Mouse (Mus musculus) CD4-positive naive resting alpha-beta T cell, adult 57 days (primary cell): ENCODE measurements around the gene Cyp4a31. TPM values are rescaled to one million over a fixed set of nuclear protein-coding genes. Genes with fewer than 3 reads are reported as not detected.

Experiments
- total RNA-seq: library from RNA; stranded (reverse); gene quantifications from one replicate; pipeline ENCODE4 v1.2.4, GENCODE M21; 2023

The Cyp4a31 gene
- total RNA-seq = not detected

DNA sequence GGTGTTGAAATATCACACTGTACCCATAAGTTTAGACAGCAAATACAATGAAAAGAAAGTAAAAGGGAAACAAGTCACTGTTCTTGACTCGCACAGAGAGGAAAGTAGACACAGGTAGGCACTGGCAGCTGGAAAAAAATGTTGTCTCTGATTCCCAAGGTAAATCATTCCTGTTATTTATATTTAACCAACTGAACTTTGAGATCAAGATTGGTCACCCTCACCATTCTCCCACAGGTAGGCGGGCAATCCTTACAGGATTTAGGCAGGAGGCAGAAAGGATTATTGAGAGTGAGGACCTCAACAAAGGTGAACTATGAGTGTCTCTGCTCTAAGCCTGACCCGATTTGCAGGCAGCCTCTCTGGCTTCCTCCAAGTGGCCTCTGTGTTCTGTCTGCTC, at the start of gene Cyp4a31:
Gene Cyp4a31 (plus strand): TSS at position 249 of the 400 bp plus-strand sequence.

DNA sequence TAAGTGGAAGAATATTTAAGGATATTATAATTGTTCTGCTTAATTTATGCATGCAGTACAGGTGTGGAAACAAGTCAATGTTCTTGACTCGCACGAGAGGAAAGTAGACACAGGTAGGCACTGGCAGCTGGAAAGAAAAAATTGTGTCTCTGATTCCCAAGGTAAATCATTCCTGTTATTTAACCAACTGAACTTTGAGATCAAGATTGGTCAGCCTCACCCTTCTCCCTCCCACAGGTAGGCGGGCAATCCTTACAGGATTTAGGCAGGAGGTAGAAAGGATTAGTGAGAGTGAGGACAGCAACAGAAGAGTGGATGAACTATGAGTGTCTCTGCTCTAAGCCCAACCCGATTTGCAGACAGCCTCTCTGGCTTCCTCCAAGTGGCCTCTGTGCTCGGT, 45.4 kb upstream of the Cyp4a31 start, which contains the start of gene Cyp4a10:
Gene Cyp4a10 (plus strand): TSS at position 265 of the 400 bp plus-strand sequence.

DNA sequence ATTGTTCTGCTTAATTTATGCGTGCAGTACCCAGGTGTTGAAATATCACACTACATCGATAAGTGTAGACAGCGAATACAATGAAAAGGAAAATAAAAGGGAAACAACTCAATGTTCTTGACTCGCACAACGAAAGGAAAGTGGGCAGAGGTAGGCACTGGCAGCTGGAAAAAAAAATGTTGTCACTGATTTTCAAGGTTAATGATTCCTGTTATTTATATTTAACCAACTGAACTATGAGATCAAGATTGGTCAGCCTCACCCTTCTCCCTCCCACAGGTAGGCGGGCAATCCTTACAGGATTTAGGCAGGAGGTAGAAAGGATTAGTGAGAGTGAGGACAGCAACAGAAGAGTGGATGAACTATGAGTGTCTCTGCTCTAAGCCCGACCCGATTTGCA, 37.2 kb downstream of the Cyp4a31 start, which contains the start of gene Cyp4a32:
Gene Cyp4a32 (plus strand): TSS at position 359 of the 400 bp plus-strand sequence.

Other genes with a start within 250 kb of the Cyp4a31 start
- not detected for gene Cyp4a12b, start 152.0 kb upstream of the Cyp4a31 start, total RNA-seq
- not detected for gene Cyp4a30b, start 111.0 kb upstream of the Cyp4a31 start, total RNA-seq
- gene Cyp4a14, start 67.5 kb upstream of the Cyp4a31 start, total RNA-seq = not detected
- not detected for gene Cyp4a10, start 45.4 kb upstream of the Cyp4a31 start, total RNA-seq
- not detected for gene Cyp4a32, start 37.3 kb downstream of the Cyp4a31 start, total RNA-seq
- not detected for gene Cyp4b1, start 84.1 kb downstream of the Cyp4a31 start, total RNA-seq
- 32.8 TPM for gene Efcab14, start 174.1 kb downstream of the Cyp4a31 start, total RNA-seq
- not detected for gene Tex38, start 217.4 kb downstream of the Cyp4a31 start, total RNA-seq
- 13.9 TPM for gene Atpaf1, start 221.2 kb downstream of the Cyp4a31 start, total RNA-seq